Mouse (Mus musculus) urinary bladder, postnatal 10 days (tissue): ENCODE measurements around the gene Mrtfa.

Experiments used
- DNase-seq: peaks from one replicate; pipeline ENCODE4 v3.0.0; 2022; ENCODE audit warnings: low spot score

Mrtfa gene

DNA sequence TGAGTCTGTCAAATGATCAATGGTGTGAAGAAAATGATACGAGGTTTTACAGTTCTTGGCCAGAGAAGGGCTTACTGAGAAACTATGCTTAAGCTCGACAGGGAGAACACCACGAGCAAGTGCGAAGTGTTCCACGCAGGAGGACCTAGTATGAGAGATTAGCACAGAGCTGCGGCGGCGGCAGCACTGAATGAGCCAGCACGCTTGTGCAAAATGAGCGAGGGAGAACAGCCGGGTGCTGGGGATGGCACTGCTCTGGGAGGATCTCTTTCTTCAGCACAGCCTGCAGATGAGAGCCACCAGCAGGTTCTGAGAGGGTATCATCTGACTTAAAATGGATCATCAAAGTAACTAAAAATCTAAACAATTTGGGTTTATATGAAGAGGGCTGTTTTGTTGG, 91.3 kb downstream of the Mrtfa start:
- no peak for DNase-seq

DNA sequence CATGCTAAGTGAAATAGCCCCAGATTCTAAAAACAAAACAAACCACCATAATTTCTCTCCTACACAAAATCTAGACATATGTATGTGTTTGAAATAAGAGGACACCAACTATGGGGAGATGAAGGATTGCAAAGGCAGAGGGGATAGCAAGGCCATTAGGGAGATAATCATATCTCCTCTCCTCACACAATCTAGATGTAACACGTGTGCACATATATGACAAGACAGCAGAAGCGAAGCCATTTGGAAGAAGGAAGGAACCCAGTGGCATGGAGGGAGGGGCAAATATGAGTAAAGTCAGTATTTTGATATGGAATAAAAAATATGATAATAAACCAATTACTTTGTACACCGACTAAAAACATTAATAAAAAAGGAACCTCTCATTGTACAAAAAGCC, 91.9 kb downstream of the Mrtfa start:
- no peak for DNase-seq

DNA sequence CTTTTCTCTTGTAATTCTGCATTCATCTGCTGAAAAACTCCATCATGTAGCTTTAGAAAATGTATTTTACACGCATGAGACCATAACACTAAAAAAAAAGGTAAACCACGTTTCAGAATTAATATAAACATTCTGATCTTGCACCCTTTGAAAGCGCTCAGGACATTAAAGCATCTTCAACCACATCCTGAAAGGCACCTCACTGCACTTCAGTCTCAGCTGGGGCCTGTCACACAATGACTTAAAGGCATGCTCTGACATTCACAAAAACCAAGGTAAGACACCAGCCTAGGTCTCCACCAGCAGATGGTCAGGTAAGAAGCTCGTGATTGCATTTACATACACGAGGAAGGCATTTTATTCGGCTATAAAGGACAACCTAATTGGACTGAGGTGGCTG, 92.7 kb downstream of the Mrtfa start:
- DNase-seq, result no peak

DNA sequence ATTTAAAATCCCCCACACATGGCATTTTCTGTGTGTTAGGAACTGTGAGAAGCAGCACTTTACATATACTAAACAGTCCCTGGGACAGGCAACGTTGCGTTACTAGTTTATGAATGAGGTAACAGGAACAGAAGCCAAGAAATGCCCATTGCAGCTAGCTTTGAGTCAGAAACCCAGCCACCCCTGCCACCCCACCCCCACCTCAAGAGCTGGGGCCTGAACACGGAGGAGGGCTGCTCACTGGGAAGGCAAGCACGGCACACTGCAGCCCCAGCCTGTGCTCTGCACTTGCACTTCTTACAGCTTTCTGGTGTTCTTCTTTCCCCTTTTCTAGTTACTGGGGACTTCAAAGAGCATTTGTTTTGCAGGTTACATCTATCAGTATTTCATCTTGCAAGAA, 93.1 kb downstream of the Mrtfa start:
- DNase-seq, result no peak

DNA sequence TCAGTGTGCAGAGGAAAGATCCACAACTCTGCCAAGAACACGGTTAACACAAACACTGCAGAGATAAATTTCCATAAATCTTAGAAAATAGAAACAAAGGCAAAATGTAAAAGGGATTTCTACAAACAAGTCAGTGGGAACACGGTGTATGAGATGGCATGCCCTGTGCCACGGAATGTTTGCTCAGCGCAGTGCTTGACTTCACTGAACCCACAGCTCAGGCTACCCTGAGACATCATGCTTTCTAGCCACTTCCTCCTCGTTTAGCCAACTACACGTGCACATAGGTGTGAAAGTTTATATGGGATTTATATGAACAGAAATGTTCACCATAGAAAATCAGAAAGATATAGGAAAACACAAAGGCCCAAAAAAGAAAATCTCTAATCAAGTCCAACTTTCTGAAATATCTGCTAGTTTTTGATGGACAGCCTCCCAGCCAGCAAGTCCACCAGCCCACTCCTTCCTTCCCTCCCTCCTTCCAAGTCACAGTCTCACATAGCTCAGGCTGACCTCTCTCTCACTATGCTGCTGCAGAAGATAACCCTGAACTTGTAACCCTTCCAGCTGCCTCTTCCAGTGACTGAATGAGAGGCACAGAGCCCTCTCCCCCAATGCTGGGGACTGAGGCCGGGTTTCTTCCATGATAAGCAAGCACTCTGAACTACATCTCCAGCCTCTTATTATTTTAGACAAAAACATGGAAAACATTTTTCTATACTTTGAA, 94.1 kb downstream of the Mrtfa start:
- DNase-seq, result no peak

DNA sequence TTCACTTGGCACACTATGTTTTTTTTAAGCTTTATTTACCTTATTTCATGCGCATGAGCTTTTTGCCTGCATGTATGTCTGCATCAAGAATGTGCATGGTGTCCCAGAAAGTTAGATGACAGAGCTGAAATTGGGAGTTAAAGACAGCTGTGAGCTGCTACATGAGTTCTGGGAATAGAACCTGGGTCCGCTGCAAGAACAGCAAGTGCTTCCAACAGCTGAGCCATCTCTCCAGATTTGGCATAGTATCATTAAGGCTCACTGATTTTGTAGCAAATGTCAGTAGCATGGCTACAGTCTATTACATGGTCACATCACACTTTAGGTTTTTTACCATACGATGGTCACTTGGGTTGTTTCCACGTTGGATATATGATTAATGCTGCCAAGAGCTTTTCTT, 97.5 kb downstream of the Mrtfa start:
- DNase-seq, result no peak

DNA sequence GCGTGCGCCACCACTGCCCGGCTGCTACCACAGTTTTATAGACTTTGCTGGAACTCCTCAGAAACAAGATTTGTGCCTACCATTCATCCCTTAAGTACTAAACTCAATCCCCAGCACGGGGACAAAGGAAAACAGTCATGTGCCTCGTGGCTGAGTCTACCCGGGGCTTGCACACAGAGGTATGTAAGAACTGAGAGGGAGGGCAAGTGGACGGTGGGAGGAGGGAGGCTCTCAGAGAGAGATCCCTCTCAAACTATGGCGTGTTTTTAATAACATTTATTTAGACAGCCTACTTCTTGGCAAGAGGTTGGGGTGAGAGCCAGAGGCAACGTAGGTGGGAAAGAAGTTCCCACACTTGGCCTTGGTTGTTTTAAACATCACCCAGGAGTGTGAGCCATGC, 98.8 kb downstream of the Mrtfa start:
- DNase-seq, result no peak

DNA sequence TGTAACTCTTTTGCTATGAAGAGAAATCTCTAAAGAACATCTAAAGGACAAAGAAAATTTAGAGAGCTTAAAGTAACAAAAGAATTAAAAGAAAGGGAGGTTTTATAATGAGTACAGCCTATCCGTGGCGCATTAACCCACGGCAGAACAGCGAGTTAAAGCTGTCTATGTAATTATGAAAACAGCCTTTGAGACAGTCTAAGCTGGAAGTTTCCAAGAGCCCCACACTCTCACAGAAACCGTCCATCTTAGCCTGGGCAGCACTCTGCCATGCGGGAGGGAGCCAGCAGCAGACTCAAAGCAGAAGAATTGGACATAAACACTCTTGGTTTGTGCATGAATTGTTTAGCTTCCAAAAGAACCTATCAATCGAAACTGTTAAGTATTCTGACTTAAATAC, 103.0 kb downstream of the Mrtfa start:
- no peak for DNase-seq

DNA sequence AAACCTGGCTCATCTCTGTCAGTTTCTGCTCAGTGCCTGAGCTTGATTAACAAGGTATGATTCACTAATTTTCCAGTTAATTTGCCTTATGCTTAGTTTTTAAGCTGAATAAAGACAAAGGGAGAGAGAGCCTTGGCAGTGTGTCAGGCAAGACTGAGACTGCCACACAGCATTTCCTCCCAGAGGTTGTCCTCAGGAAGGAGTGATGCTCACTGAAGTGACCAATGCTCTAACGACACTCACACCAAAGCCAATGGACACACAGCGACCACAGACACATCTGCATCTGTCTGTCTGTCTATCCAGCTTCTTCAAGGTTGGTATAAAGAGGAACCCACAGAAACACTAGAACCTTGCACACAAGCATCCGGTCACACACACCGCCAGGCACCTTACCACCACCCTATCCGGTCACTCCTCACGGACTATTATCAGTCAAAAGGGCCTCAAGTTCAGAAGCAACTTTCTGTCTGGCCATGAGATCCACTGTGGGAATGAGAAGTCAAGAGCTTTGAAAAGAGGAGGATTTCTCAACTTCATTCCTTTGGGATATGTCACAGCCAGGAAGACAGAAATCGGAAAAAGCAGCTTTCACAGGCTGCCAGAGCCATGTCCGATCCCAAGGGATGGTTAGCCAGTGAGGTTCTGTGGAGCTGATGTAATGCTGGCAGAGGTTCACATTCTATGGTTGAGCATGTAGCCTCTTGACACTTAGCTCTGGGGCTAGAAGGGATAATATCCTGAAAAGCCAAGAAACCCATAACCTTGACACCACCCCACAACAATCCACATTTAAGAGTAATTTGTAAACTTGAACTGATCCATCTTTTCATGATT, 103.7 kb downstream of the Mrtfa start:
- no peak for DNase-seq

DNA sequence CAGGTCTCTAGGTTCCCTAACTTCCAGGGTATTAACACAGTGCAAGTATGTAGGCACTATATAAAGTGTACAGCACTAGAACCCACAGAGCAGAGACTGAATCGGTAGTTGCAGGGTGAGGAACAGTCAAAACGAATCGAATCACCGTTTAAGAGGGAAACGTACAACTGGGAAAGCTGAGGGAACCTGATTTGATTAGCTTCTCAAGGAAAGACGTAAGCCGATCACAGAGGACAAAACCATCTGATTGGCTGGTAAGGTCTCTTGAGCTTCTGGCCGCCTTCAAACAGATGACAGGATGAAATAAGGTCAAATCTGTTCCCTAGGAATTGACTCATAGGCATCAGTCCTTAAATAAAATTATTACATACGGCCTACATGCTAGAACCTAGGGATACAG, 106.7 kb downstream of the Mrtfa start:
- no peak for DNase-seq

DNA sequence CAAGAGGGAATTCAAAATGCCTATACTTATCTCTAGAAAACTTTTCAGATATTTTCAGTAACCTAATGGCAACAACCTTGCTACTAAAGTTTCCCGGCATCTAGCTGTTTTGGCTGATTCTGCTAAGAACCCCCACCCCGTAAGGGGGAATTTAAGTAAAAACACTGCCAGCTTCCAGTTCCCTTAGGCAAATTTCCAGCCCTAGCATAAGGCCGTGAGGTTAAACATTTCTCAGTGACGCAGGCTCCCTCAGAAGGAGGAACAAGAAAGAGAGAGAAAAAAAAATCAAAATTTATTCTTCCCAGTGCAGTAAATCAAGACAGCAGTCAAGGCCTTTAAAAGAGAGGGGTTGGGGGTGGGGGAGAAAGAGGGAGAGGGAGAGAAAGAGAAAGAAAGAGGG, 107.3 kb downstream of the Mrtfa start:
- DNase-seq, result no peak

DNA sequence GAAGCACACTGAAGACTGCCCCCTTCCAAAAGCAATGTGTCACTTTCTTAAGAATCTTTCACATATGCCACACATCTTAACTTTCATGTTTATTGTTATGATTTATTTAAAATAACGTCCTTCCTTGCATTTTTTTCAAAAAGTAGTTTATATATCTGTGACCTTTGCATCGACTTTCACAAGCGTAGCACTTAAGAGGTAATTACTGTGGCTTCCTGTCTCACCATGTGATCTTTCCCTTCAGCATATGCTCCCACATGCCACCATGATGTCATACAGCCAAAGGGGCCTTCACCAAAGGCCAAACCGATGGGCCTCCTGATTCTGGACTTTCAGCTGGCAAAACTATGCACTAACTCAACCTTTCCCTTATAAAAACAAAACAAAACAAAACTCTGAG, 109.3 kb downstream of the Mrtfa start:
- no peak for DNase-seq

DNA sequence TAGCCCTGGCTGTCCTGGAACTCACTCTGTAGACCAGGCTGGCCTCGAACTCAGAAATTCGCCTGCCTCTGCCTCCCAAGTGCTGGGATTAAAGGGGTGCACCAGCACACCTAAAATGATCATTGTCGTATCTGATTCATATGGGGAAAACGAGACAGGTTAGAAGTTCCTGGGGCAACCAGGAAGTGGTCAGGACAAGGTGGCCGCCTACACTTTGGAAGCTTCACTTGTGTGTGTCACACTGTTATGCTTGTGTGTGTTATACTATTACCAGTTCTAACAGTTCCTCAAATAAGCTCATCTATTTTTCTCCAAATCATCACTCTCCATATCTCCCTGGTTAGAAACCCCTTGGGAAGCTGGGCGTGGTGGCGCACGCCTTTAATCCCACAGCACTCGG, 110.2 kb downstream of the Mrtfa start:
- DNase-seq, result no peak

DNA sequence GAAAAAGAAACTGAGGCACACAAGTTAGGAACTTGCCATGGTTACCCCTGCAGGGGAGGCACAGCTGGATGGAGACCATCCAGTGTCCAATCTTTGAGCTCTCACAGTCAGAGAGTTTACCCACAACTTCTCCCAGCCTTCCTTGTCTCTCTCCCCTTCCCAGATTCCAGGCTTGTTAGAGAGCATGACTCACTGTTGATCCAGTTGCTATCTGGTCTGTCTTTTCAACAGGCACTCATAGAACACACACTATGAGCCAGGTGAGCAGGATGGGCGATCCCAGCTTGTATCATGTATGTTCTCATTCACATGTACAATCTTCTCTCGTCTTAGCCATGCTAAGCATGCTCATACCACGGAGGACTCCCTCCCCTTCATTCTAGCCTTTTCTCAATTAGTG, 111.3 kb downstream of the Mrtfa start:
- no peak for DNase-seq

DNA sequence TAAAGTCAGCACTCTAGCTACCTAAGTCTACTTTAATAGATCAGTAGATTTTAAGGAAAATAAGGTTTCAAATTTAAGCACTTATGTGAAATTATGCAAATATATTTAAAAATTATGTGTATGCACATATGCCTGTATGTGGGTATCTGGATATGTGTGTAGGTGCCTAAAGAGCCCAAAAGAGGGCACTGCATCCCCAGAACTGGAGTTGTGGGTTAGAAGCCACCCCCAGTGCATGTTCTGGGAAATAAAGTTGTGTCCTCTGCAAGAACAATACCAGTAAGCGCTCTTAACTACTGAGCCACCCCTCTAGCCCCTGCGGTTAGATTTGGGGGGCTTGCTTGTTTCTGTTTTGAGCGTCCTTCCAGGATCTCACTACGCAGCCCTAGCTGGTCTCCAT, 113.0 kb downstream of the Mrtfa start:
- no peak for DNase-seq

DNA sequence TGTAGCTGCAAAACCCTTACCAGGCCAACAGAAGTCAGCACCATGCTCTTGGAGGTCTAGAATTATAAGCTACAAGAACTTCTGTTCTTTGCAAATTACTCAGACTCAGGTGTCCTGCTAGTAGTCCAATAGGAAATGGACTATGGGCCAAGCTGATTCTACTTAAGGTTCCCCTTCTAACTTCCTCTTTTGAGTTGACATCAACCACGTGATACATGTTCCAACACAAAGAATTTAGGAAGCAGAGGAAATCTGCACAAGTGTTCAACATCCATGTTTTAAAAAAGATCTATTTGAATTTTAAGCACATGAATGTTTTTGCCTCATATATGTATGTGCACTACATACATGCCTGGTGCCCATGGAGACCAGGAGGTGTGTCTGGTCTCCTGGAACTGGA, 116.0 kb downstream of the Mrtfa start:
- DNase-seq, result no peak

DNA sequence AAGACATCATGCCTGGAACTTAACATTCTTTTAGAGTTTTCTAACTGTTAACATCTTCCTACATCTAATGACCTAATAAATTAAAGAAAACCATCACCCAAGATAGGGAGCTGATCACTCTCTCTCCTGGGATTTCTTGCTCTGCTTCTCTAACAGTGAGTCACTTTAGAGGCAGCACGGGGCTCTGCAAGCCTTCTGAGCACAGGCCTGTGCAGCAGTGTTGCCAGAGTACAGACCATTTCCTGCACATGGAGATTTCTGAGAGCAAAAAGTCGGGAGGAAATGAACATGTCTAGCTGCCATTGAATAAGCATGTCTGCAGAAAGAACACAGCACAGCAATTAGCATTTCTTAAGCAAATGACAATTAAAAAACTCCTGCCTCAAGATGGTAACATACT, 116.8 kb downstream of the Mrtfa start:
- DNase-seq, result no peak

DNA sequence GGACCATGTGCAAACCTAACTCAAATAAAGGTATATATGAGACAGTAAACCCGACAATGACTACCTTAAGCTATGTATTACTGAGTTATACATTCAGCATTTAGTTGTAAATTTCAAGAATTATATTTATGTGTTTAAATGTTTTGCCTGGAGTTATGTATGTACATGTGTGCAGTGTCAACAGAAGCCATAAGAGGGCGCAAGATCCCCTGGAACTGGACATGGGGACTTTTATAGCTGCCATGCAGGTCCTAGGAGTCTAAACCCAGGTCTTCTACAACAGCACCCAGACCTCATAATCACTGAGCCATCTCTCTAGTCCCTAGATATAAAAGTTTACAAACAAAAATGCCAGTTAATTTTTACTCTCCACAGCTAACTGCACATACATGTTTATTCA, 117.8 kb downstream of the Mrtfa start:
- no peak for DNase-seq

DNA sequence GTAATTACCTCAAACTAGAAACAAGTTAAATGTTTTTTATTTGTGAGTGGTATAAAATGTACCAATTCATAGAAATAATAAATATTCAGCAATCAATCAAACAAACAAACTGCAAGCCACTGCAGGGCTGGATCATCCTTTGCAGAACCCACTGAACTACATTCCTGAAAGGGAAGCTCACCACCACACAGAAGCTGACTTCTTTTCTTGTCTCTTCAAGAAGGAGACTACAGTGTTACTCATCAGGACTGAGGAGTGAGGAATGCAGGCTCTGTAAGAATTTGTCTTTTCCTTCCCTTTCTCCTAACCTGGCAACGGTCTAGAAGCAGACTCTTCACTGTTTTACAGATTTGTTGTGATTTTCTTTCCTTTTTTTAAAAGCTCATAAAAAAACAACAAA, 120.1 kb downstream of the Mrtfa start:
- no peak for DNase-seq

DNA sequence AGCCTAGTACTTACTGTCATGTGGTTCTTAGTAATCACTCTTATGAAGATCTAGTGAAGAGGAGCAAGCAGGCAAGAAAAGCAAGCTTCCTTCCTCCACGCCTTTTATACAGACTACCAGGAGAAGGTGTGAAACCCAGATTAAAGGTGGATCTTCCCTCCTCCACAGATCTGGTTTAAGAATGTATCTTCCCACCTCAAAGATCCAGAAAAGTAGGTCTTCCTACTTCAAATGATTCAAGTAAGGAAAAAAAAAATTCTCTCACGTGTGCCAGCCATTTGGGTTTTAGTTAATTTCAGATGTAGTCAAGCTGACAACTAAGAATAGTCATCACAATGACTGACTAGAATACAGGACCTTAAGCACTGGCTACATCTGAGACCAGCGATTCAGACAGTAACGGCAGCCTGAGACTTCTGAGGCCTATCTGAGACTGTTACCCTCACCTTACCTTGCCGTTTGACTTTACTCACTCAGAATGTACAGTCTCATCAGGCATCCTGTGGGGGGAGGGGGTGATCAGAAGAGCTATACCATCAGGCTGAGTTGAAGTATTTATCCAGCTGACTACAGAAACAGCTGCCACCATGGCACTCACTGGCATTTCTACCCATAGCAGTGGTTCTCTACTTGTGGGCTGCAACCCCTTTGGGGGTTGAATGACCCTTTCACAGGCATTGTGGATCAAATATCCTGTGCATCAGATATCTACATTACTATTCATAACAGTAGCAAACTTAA, 121.7 kb downstream of the Mrtfa start:
- DNase-seq, result no peak

DNA sequence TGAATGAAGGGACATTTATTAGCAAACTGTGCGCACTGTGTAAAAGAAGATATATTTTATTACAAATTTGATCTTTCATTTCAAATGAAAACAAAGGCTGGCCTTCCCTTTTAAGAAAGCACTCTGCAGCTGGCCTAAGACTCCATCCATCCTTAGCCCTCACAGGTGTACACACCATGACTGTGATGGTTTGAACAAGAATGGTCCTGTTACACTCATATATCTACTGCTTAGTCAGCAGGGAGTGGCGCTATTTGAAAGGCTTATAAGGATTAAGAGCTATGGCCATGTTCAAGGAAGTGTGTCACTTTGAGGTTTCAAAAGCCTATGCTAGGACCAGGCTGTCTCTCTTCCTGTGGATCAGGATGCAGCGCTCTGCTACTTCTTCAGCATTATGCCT, 122.8 kb downstream of the Mrtfa start:
- no peak for DNase-seq

DNA sequence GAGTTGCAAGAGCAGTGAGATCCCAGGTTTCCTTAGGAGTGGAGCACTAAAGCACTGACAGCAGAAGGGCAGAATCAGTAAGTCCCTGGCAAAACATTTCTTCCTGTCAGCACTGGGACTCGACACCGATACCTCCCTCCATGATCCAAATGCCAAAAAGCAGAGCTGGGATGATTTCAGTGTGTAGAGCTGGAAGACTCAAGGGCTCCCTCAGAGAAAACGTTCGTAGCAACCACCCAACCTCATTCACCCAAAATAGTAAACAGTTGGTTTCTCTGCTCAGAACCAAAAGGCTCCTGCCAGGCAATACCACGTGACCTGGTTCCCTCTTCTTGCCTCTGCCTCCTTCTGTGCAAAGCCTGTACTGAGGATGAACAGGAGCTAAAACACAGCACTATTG, 123.6 kb downstream of the Mrtfa start:
- no peak for DNase-seq

DNA sequence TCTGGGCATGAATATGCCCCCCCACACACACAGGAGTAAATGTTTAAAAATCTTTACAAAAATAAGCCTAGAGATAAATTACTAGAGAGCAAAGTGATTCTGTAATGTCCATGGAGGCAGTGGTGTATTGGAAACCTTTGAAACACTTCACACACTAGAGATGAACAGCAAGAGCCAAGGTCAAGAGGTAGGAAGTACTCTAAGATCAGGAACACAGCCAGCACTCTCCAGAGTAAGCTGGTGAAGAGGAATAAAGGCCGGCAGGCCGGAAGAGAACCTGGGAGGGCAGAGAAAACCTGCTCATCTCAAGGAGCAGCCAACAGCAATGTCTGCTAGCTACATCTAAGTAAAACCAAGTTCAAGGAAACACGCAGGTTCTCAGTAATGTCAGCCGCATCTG, 125.9 kb downstream of the Mrtfa start:
- DNase-seq, result no peak
